Mouse (Mus musculus): Measurements from ENCODE around the gene Frmd4b.

DNA sequence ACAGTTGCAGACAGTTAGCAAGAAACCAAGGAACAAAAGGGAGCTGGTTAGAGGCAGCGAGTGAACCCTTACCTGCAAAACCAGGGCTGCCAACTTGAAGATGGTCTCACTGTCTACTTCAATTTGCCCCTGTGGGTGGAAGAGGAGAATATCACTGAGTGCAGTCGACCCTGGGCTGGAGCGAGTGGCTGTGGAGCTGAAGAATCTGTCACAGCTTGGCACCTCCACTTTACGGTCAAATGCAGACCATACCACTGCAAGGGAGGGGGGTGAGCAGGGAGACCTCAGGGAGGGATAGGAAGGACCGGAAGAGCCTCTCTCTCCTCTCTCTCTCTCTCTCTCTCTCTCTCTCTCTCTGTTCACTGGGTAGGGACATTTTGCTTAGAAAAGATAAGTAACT lies 263.4 kb downstream of the Frmd4b start:
- TF ChIP-seq CTCF (IDR thresholded peaks at IDR 0.05) (no peak), POLR2A (IDR thresholded peaks at IDR 0.05; ENCODE audit: insufficient read depth, low read depth, low read length) (no peak), EP300 (IDR thresholded peaks at IDR 0.05; ENCODE audit: insufficient read depth, low read depth, low read length) (no peak)
